Mouse (Mus musculus) MEL (cell line): ENCODE results near the gene Eef1a2. TPM values are rescaled to one million over a fixed set of nuclear protein-coding genes. Genes with fewer than 3 reads are reported as not detected.

Experiments
- DNase-seq: peaks from one replicate; pipeline ENCODE4 v3.0.0; 2011; ENCODE audit warnings: low read depth, low spot score
- H3K27ac ChIP-seq: 2 replicates; pipeline ENCODE4 v1.5.1; 2012; ENCODE audit warnings: low read depth, mild to moderate bottlenecking, control low read depth, low read length, moderate library complexity; ENCODE audit not compliant: control insufficient read depth
- H3K27me3 ChIP-seq, 2 experiments: fragments of 150-350 bp in 1 of 2; sonication (generic) in 1 of 2; 2 replicates each; pipeline ENCODE4 v1.6.1; 2012; ENCODE audit warnings: low read length in 2 of 2, mild to moderate bottlenecking in 2 of 2, improper control_type of control experiment in 1 of 2, moderate library complexity in 1 of 2; ENCODE audit not compliant: insufficient read depth in 2 of 2, control insufficient read depth in 1 of 2
- H3K36me3 ChIP-seq, 2 experiments: 2 replicates each; pipeline ENCODE4 v1.6.1; 2012 to 2014; ENCODE audit warnings: low read length in 2 of 2, improper control_type of control experiment in 1 of 2, inconsistent platforms in 1 of 2, mild to moderate bottlenecking in 1 of 2; ENCODE audit not compliant: insufficient read depth in 2 of 2, control insufficient read depth in 1 of 2
- H3K4me1 ChIP-seq, 2 experiments: fragments of 150-350 bp in 1 of 2; sonication (generic) in 1 of 2; 2 replicates each; pipeline ENCODE4 v1.6.1; 2012; ENCODE audit warnings: low read length in 2 of 2, improper control_type of control experiment in 1 of 2, mild to moderate bottlenecking in 1 of 2; ENCODE audit not compliant: insufficient read depth in 2 of 2, control insufficient read depth in 1 of 2
- H3K4me3 ChIP-seq, 2 experiments: fragments of 150-350 bp in 1 of 2; sonication (generic) in 1 of 2; 2 replicates each; pipeline ENCODE4 v1.5.1; 2012; ENCODE audit warnings: low read depth in 2 of 2, low read length in 2 of 2, mild to moderate bottlenecking in 2 of 2, moderate library complexity in 2 of 2, control low read depth in 1 of 2, improper control_type of control experiment in 1 of 2; ENCODE audit not compliant: control insufficient read depth in 1 of 2, insufficient read depth in 1 of 2
- H3K79me2 ChIP-seq: 2 replicates; pipeline ENCODE4 v1.6.1; 2012; ENCODE audit warnings: mild to moderate bottlenecking, low read length, moderate library complexity; ENCODE audit not compliant: control insufficient read depth, poor library complexity, insufficient read depth
- H3K9ac ChIP-seq: 2 replicates; pipeline ENCODE4 v1.6.1; 2012; ENCODE audit warnings: low read depth, mild to moderate bottlenecking, control low read depth, low read length, moderate library complexity; ENCODE audit not compliant: control insufficient read depth, poor library complexity, severe bottlenecking
- H3K9me3 ChIP-seq: fragments of 150-350 bp; sonication (generic); replicated peaks from 2 replicates; pipeline ENCODE4 v1.6.1; 2012; ENCODE audit warnings: mild to moderate bottlenecking, low read length, improper control_type of control experiment, moderate library complexity; ENCODE audit not compliant: insufficient read depth
- CTCF ChIP-seq, 3 experiments: IDR thresholded peaks in 2 of 3; conservative IDR thresholded peaks in 1 of 3; 2 replicates each; pipeline ENCODE4 v1.5.1; 2011 to 2012; ENCODE audit warnings: low read length in 3 of 3, low read depth in 2 of 3, mild to moderate bottlenecking in 2 of 3, improper control_type of control experiment in 1 of 3, inconsistent platforms in 1 of 3, mixed read lengths in 1 of 3, moderate library complexity in 1 of 3; ENCODE audit not compliant: control insufficient read depth in 1 of 3, insufficient read depth in 1 of 3, poor library complexity in 1 of 3, severe bottlenecking in 1 of 3
- ELF1 ChIP-seq: IDR thresholded peaks from 2 replicates; pipeline ENCODE4 v1.6.1; 2014; ENCODE audit warnings: low read depth, mild to moderate bottlenecking, inconsistent platforms, low read length, improper control_type of control experiment, moderate library complexity
- EP300 ChIP-seq, 2 experiments: IDR thresholded peaks; 2 replicates each; pipeline ENCODE4 v1.6.1; 2011; ENCODE audit warnings: improper control_type of control experiment in 2 of 2, low read length in 2 of 2, low read depth in 1 of 2, mild to moderate bottlenecking in 1 of 2
- GABPA ChIP-seq: IDR thresholded peaks from 2 replicates; pipeline ENCODE4 v1.6.1; 2012; ENCODE audit warnings: low read depth, mild to moderate bottlenecking, inconsistent platforms, low read length, improper control_type of control experiment, moderate library complexity
- GATA1 ChIP-seq: IDR thresholded peaks from 2 replicates; pipeline ENCODE4 v1.6.1; 2011; ENCODE audit warnings: low read depth, low read length, improper control_type of control experiment
- JUND ChIP-seq: IDR thresholded peaks from 2 replicates; pipeline ENCODE4 v1.6.1; 2011; ENCODE audit warnings: low read depth, mild to moderate bottlenecking, improper control_type of control experiment, low read length
- MAZ ChIP-seq: IDR thresholded peaks from 2 replicates; pipeline ENCODE4 v1.6.1; 2012; ENCODE audit warnings: low read depth, mild to moderate bottlenecking, inconsistent platforms, low read length, improper control_type of control experiment
- MYB ChIP-seq: IDR thresholded peaks from 2 replicates; pipeline ENCODE4 v1.6.1; 2011; ENCODE audit warnings: mild to moderate bottlenecking, low read depth, low read length, improper control_type of control experiment
- POLR2A ChIP-seq, 2 experiments: IDR thresholded peaks; 2 replicates each; pipeline ENCODE4 v1.6.1; 2011 to 2012; ENCODE audit warnings: low read length in 2 of 2, mild to moderate bottlenecking in 2 of 2, control low read depth in 1 of 2, improper control_type of control experiment in 1 of 2, low read depth in 1 of 2, moderate library complexity in 1 of 2; ENCODE audit not compliant: control insufficient read depth in 1 of 2, insufficient read depth in 1 of 2, poor library complexity in 1 of 2
- POLR2AphosphoS5 ChIP-seq: IDR thresholded peaks from 2 replicates; pipeline ENCODE4 v1.6.1; 2012; ENCODE audit warnings: low read depth, borderline replicate concordance, mild to moderate bottlenecking, inconsistent platforms, low read length, moderate library complexity, mixed read lengths
- RCOR1 ChIP-seq: IDR thresholded peaks from 2 replicates; pipeline ENCODE4 v1.6.1; 2012; ENCODE audit warnings: low read depth, mild to moderate bottlenecking, inconsistent platforms, low read length, improper control_type of control experiment
- SMC3 ChIP-seq: IDR thresholded peaks from 2 replicates; pipeline ENCODE4 v1.6.1; 2011; ENCODE audit warnings: low read depth, low read length, improper control_type of control experiment
- TBP ChIP-seq: IDR thresholded peaks from 2 replicates; pipeline ENCODE4 v1.8.0; 2011; ENCODE audit warnings: low read depth, low read length, improper control_type of control experiment
- TCF12 ChIP-seq: IDR thresholded peaks from 2 replicates; pipeline ENCODE4 v1.6.1; 2014; ENCODE audit warnings: low read depth, mild to moderate bottlenecking, inconsistent platforms, low read length, improper control_type of control experiment, moderate library complexity
- UBTF ChIP-seq: IDR thresholded peaks from 2 replicates; pipeline ENCODE4 v1.6.1; 2012; ENCODE audit warnings: low read depth, mild to moderate bottlenecking, inconsistent platforms, low read length, improper control_type of control experiment, moderate library complexity, borderline replicate concordance; ENCODE audit not compliant: insufficient read depth
- USF1 ChIP-seq: IDR thresholded peaks from 2 replicates; pipeline ENCODE4 v1.6.1; 2014; ENCODE audit warnings: low read depth, mild to moderate bottlenecking, inconsistent platforms, low read length, improper control_type of control experiment, moderate library complexity
- ZMIZ1 ChIP-seq: IDR thresholded peaks from 2 replicates; pipeline ENCODE4 v1.6.1; 2012; ENCODE audit warnings: low read depth, mild to moderate bottlenecking, inconsistent platforms, low read length, improper control_type of control experiment, moderate library complexity
- ZNF384 ChIP-seq: IDR thresholded peaks from 2 replicates; pipeline ENCODE4 v1.6.1; 2012; ENCODE audit warnings: low read depth, mild to moderate bottlenecking, inconsistent platforms, low read length, improper control_type of control experiment
- polyA plus RNA-seq, 2 experiments: library from polyadenylated mRNA; stranded (reverse) in 1 of 2; unstranded in 1 of 2; fragments of >175 nt in 1 of 2; fragments of >200 nt in 1 of 2; gene quantifications; 2 replicates each; pipeline versions ENCODE4 v1.2.1 to v1.2.4; 2012; ENCODE audit warnings: low replicate concordance in 2 of 2, low read depth in 1 of 2; ENCODE audit not compliant: insufficient read length in 2 of 2, insufficient read depth in 1 of 2, missing spikeins in 1 of 2
- total RNA-seq: library from RNA; depleted of rRNA; stranded (reverse); fragments of 300-350 nt; gene quantifications from 2 replicates; pipeline ENCODE4 v1.2.3, GENCODE M21; 2012; rRNA removed

The Eef1a2 gene
- total RNA-seq (not detected in 2 replicates), polyA plus RNA-seq (not detected)

DNA sequence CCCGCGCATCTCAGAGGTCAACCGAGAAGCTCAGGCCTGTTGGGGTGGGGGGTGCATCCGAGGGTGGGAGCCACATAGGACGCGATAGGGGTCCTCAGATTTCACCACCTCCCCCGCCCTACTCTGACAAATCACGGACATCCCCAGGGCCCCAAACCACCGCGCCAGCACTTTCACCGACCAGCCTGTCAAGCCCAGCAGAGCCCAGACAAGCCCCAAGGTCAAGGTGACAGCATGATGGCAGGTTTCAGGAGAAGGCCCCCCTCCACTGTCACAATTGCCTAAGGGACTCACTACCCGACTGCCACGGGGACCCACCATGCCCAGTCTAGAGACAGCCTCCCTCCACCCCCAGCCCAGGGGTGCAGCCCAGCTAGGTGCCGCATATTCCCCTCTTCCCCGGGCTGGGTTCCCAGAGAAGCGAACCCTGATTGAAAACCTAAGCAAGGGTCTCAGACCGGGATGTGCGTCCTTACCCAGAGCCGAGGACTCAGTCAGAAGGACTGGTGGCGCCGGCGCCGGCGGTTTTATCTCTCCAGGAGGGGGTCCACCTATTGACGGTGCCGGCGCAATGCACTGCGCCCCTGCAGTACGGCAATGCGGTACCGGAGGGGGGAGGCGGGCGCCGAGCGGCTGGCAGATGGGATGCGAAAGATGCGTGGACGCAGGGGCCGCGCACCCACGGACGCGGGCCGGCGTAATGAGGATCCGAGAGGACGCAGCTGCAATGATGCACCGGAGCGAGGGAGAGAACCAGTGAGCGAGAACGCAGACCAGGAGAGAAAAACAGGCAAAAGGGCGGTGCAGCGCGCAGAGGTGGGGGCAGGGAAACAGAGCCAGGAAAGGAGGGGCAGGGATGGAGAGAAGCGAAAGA, at the start of gene Eef1a2:
Eef1a2 (minus strand) TSS at position 767 of the 874 bp plus-strand sequence.
- H3K4me1 ChIP-seq: no peaks in the 10 kb centered on the region
- no peaks in the 10 kb centered on the region for H3K9me3 ChIP-seq
- H3K79me2 ChIP-seq: no peaks in the 10 kb centered on the region
- no peak within 1 kb of the TSS for H3K27ac ChIP-seq
- H3K9ac ChIP-seq: no peak within 1 kb of the TSS
- TF ChIP-seq ZMIZ1: no peak
- TF ChIP-seq POLR2A (IDR thresholded peaks at IDR 0.05; ENCODE audit: control insufficient read depth in 1 of 2, insufficient read depth in 1 of 2, low read depth in 1 of 2, low read length in 2 of 2, poor library complexity in 1 of 2): 0 out of 4 replicates have a peak, but pooled peaks of 1 of the 2 experiments have one; percentile 20
- no peak within 1 kb of the TSS for H3K4me3 ChIP-seq
- no peaks in the 10 kb centered on the region for H3K36me3 ChIP-seq
- H3K27me3 ChIP-seq: no peaks in the 10 kb centered on the region; a peak in 1 of 4 replicates
- no peak for DNase-seq

DNA sequence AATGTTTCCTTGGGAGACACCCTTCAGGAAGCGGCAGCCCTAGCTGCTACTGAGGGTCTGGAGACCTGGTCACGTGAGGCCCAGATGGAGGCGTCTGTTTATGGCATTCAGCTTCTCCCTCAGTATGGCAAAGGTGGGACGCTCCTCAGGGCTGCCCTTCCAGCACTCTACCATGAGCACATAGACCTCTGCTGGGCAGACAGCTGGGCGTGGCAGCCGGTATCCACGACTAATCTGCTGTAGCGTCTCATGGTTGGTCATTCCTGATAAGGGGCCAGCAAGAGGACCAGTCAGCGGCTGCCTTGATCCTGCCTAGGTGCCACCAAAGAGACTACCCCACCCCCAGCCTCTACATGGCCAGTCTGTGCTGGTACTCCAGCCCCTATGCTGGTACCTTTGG, 49.3 kb upstream of the Eef1a2 start:
- peak; percentile 23; the same call in 1 of the 2 replicates for TF ChIP-seq USF1
- TF ChIP-seq POLR2AphosphoS5: no peak
- H3K9ac ChIP-seq: no peak overlapping the region
- H3K4me1 ChIP-seq: no peaks in the 10 kb centered on the region
- no peaks in the 10 kb centered on the region for H3K79me2 ChIP-seq
- no peaks in the 10 kb centered on the region for H3K9me3 ChIP-seq
- no peaks in the 10 kb centered on the region; a peak in 2 of 4 replicates for H3K27me3 ChIP-seq
- no peak for DNase-seq
- no peak overlapping the region for H3K27ac ChIP-seq
- H3K4me3 ChIP-seq: no peak overlapping the region
- no peaks in the 10 kb centered on the region for H3K36me3 ChIP-seq

DNA sequence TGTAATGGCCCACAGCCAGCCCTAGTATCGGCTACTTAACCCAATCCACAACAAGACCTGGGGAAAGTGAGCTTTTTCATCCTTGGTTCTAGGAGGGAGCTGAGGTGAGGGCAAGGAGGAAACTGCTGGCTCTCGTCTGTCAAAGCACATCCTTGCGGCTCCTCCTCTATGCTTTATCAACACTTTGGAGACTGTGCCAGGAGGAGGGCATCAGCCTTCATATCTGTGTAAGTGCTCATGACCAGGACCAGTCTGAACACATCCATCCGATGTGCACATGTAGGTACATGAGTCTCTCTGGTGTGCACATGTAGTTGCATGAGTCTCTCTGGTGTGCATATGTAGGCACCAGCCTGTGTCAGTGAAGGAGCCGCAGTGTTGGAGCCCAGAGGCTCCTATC, 48.9 kb upstream of the Eef1a2 start:
- no peak for TF ChIP-seq POLR2AphosphoS5
- no peak for TF ChIP-seq TCF12
- TF ChIP-seq CTCF (IDR thresholded peaks at IDR 0.05 in 2 of 3, conservative IDR thresholded peaks at IDR 0.05 in 1 of 3; ENCODE audit: control insufficient read depth in 1 of 3, insufficient read depth in 1 of 3, low read depth in 2 of 3, low read length in 3 of 3, poor library complexity in 1 of 3, severe bottlenecking in 1 of 3): no peak
- TF ChIP-seq ZNF384: no peak
- no peak for TF ChIP-seq GABPA
- TF ChIP-seq TBP: no peak
- no peak for TF ChIP-seq EP300 (IDR thresholded peaks at IDR 0.05; ENCODE audit: low read depth in 1 of 2, low read length in 2 of 2)
- no peak for TF ChIP-seq RCOR1
- no peak for TF ChIP-seq MAZ
- TF ChIP-seq SMC3: no peak
- TF ChIP-seq POLR2A (IDR thresholded peaks at IDR 0.05; ENCODE audit: control insufficient read depth in 1 of 2, insufficient read depth in 1 of 2, low read depth in 1 of 2, low read length in 2 of 2, poor library complexity in 1 of 2): no peak
- no peak for TF ChIP-seq MYB
- TF ChIP-seq JUND: no peak
- no peak for TF ChIP-seq ELF1
- TF ChIP-seq ZMIZ1: no peak
- no peak for TF ChIP-seq GATA1
- no peak for TF ChIP-seq UBTF
- Histone ChIP-seq H3K27me3 (no peaks in the 10 kb centered on the region; a peak in 2 of 4 replicates), H3K36me3 (no peaks in the 10 kb centered on the region), H3K4me1 (no peaks in the 10 kb centered on the region), H3K9ac (no peak overlapping the region), H3K9me3 (no peaks in the 10 kb centered on the region), H3K79me2 (no peaks in the 10 kb centered on the region), H3K4me3 (no peak overlapping the region), H3K27ac (no peak overlapping the region)
- no peak for DNase-seq
